Mouse (Mus musculus) right cerebral cortex, postnatal 14 days (tissue): Measurements from ENCODE around the gene Asprv1.

Source experiments
- DNase-seq: peaks from one replicate; pipeline ENCODE4 v3.0.0; 2022

The Asprv1 gene

GRCm38 (mm10) chr6:86627946-86628345, at the start of gene Asprv1:
TSS of gene Asprv1 (plus strand) at chr6:86628164.
- no peak for DNase-seq

GRCm38 (mm10) chr6:86578396-86578795, 49.6 kb upstream of the Asprv1 start:
- no peak for DNase-seq

- DNase-seq, result no peak
Observed at GRCm38 (mm10) chr6:86579066-86579784, 48.7 kb upstream of the Asprv1 start.

- DNase-seq, result no peak
Observed at GRCm38 (mm10) chr6:86579926-86580325, 48.0 kb upstream of the Asprv1 start.

GRCm38 (mm10) chr6:86583141-86583540, 44.8 kb upstream of the Asprv1 start:
- no peak for DNase-seq

GRCm38 (mm10) chr6:86583601-86584215, 44.3 kb upstream of the Asprv1 start:
- DNase-seq, result no peak

- peak; percentile 70 for DNase-seq
Observed at GRCm38 (mm10) chr6:86584296-86585015, 43.5 kb upstream of the Asprv1 start.

- DNase-seq, result peak; percentile 77
Observed at GRCm38 (mm10) chr6:86585070-86585600, 42.8 kb upstream of the Asprv1 start.

GRCm38 (mm10) chr6:86586070-86586469, 41.9 kb upstream of the Asprv1 start:
- no peak for DNase-seq

GRCm38 (mm10) chr6:86588429-86588828, 39.5 kb upstream of the Asprv1 start:
- no peak for DNase-seq

- DNase-seq, result no peak
Observed at GRCm38 (mm10) chr6:86593146-86593897, 34.6 kb upstream of the Asprv1 start.

GRCm38 (mm10) chr6:86594636-86595035, 33.3 kb upstream of the Asprv1 start:
- no peak for DNase-seq

GRCm38 (mm10) chr6:86595865-86596440, 32.0 kb upstream of the Asprv1 start:
- no peak for DNase-seq

- DNase-seq, result no peak
Observed at GRCm38 (mm10) chr6:86598742-86599193, 29.2 kb upstream of the Asprv1 start.

- peak; percentile 90 for DNase-seq
Observed at GRCm38 (mm10) chr6:86599197-86599596, 28.8 kb upstream of the Asprv1 start.

GRCm38 (mm10) chr6:86599951-86600414, 28.0 kb upstream of the Asprv1 start:
- peak; percentile 42 for DNase-seq

- DNase-seq, result no peak
Observed at GRCm38 (mm10) chr6:86605260-86605659, 22.7 kb upstream of the Asprv1 start.

- no peak for DNase-seq
Observed at GRCm38 (mm10) chr6:86606289-86606688, 21.7 kb upstream of the Asprv1 start.

GRCm38 (mm10) chr6:86607471-86607870, 20.5 kb upstream of the Asprv1 start:
- DNase-seq, result no peak

GRCm38 (mm10) chr6:86609235-86609634, 18.7 kb upstream of the Asprv1 start:
- no peak for DNase-seq

- no peak for DNase-seq
Observed at GRCm38 (mm10) chr6:86610714-86611113, 17.2 kb upstream of the Asprv1 start.

GRCm38 (mm10) chr6:86615301-86615700, 12.7 kb upstream of the Asprv1 start:
- DNase-seq, result no peak
